Mouse (Mus musculus) kidney, adult 18-20 months (tissue): ENCODE measurements around the gene Ubac2.
"Not testable (repeated sequence)": the region's sequence is repeated elsewhere in the genome, so short reads cannot be mapped to it uniquely, and the experiment has no call there.

Experiments
- DNase-seq: peaks from one replicate; pipeline ENCODE4 v3.0.0; 2021

Ubac2 gene

GRCm38 (mm10) chr14:121878176-121878858, at the start of gene Ubac2:
TSS of gene Ubac2 (plus strand) at chr14:121878620.
- peak; percentile 98 for DNase-seq

- no peak for DNase-seq
These were observed 48.5 kb upstream of the Ubac2 start for GRCm38 (mm10) chr14:121829816-121830442.

- no peak for DNase-seq
These were observed 45.4 kb upstream of the Ubac2 start for GRCm38 (mm10) chr14:121833001-121833520.

GRCm38 (mm10) chr14:121838161-121838560, 40.3 kb upstream of the Ubac2 start:
- no peak for DNase-seq

- DNase-seq: no peak
These were observed 38.2 kb upstream of the Ubac2 start for GRCm38 (mm10) chr14:121840217-121840616.

GRCm38 (mm10) chr14:121844486-121844885, 33.9 kb upstream of the Ubac2 start:
- DNase-seq: no peak

GRCm38 (mm10) chr14:121851231-121851630, 27.2 kb upstream of the Ubac2 start:
- DNase-seq: no peak

- DNase-seq: no peak
These were observed 25.9 kb upstream of the Ubac2 start for GRCm38 (mm10) chr14:121852531-121852930.

GRCm38 (mm10) chr14:121865162-121865561, 13.3 kb upstream of the Ubac2 start:
- peak; percentile 71 for DNase-seq

- no peak for DNase-seq
These were observed 11.8 kb upstream of the Ubac2 start for GRCm38 (mm10) chr14:121866574-121866973.

GRCm38 (mm10) chr14:121869111-121869510, 9.3 kb upstream of the Ubac2 start:
- no peak for DNase-seq

- DNase-seq: no peak
These were observed 5.7 kb upstream of the Ubac2 start for GRCm38 (mm10) chr14:121872760-121873159.

- no peak for DNase-seq
These were observed 5.2 kb upstream of the Ubac2 start for GRCm38 (mm10) chr14:121873172-121873571.

GRCm38 (mm10) chr14:121873646-121874045, 4.8 kb upstream of the Ubac2 start:
- DNase-seq: no peak

- not testable (repeated sequence) for DNase-seq
These were observed 2.2 kb upstream of the Ubac2 start for GRCm38 (mm10) chr14:121876190-121876589.

GRCm38 (mm10) chr14:121876860-121877259, 1.6 kb upstream of the Ubac2 start:
- no peak for DNase-seq

GRCm38 (mm10) chr14:121877640-121878039, 780 bp upstream of the Ubac2 start:
- no peak for DNase-seq

- no peak for DNase-seq
These were observed 413 bp downstream of the Ubac2 start for GRCm38 (mm10) chr14:121878859-121879206.

GRCm38 (mm10) chr14:121879266-121879840, 933 bp downstream of the Ubac2 start:
- DNase-seq: peak; percentile 21

- no peak for DNase-seq
These were observed 2.8 kb downstream of the Ubac2 start for GRCm38 (mm10) chr14:121881211-121881610.

GRCm38 (mm10) chr14:121884150-121884797, 5.9 kb downstream of the Ubac2 start:
- DNase-seq: no peak

- DNase-seq: peak; percentile 43
These were observed 15.3 kb downstream of the Ubac2 start for GRCm38 (mm10) chr14:121893747-121894146.

- peak; percentile 21 for DNase-seq
These were observed 16.2 kb downstream of the Ubac2 start for GRCm38 (mm10) chr14:121894511-121895135.
